Mouse (Mus musculus) fat pad, adult 2 months (tissue): ENCODE data around the gene Arhgdia.
"Not testable (repeated sequence)": the region's sequence is repeated elsewhere in the genome, so short reads cannot be mapped to it uniquely, and the experiment has no call there.

Source experiments
- DNase-seq: peaks from one replicate; pipeline ENCODE4 v3.0.0-alpha.2; 2011; ENCODE audit warnings: low read depth, low spot score; ENCODE audit errors: extremely low read depth

The Arhgdia gene

GRCm38 (mm10) chr11:120613976-120614375, 32.6 kb upstream of the Arhgdia start:
- DNase-seq: no peak

GRCm38 (mm10) chr11:120613481-120613972, 32.1 kb upstream of the Arhgdia start:
- DNase-seq: no peak

GRCm38 (mm10) chr11:120612763-120613162, 31.3 kb upstream of the Arhgdia start:
- DNase-seq: no peak

- DNase-seq: no peak
These were observed 29.1 kb upstream of the Arhgdia start for GRCm38 (mm10) chr11:120610477-120611046.

- no peak for DNase-seq
These were observed 27.8 kb upstream of the Arhgdia start for GRCm38 (mm10) chr11:120609250-120609649.

GRCm38 (mm10) chr11:120608241-120609034, 27.0 kb upstream of the Arhgdia start, which contains the start of gene Npb:
Gene Npb (plus strand): TSS chr11:120608477.
- DNase-seq: no peak

GRCm38 (mm10) chr11:120606764-120607163, 25.3 kb upstream of the Arhgdia start:
- no peak for DNase-seq

GRCm38 (mm10) chr11:120605667-120606066, 24.2 kb upstream of the Arhgdia start:
- DNase-seq: no peak

GRCm38 (mm10) chr11:120603545-120603944, 22.1 kb upstream of the Arhgdia start:
- DNase-seq: no peak

- DNase-seq: no peak
These were observed 19.3 kb upstream of the Arhgdia start for GRCm38 (mm10) chr11:120600716-120601115.

- DNase-seq: no peak
These were observed 17.6 kb upstream of the Arhgdia start for GRCm38 (mm10) chr11:120598990-120599549.

- DNase-seq: peak; percentile 36
These were observed 17.0 kb upstream of the Arhgdia start, which contains the start of the genes Alyref and Anapc11 for GRCm38 (mm10) chr11:120598283-120598989. Gene Alyref (minus strand): TSS chr11:120598365. Gene Anapc11 (plus strand): TSS chr11:120598421.

- DNase-seq: no peak
These were observed 16.1 kb upstream of the Arhgdia start for GRCm38 (mm10) chr11:120597240-120598235.

GRCm38 (mm10) chr11:120588531-120588930, 7.1 kb upstream of the Arhgdia start:
- no peak for DNase-seq

GRCm38 (mm10) chr11:120583937-120584336, 2.5 kb upstream of the Arhgdia start:
- no peak for DNase-seq

GRCm38 (mm10) chr11:120582982-120583293, 1.5 kb upstream of the Arhgdia start:
- not testable (repeated sequence) for DNase-seq

GRCm38 (mm10) chr11:120582268-120582981, 1.0 kb upstream of the Arhgdia start:
- DNase-seq: no peak

GRCm38 (mm10) chr11:120580871-120581331, 523 bp downstream of the Arhgdia start:
- DNase-seq: no peak

- no peak for DNase-seq
These were observed 1.2 kb downstream of the Arhgdia start for GRCm38 (mm10) chr11:120580190-120580589.
